Mouse (Mus musculus) heart, embryonic 16.5 days (tissue): ENCODE measurements around the gene Kcnk7. TPM values are rescaled to one million over a fixed set of nuclear protein-coding genes. Genes with fewer than 3 reads are reported as not detected.
A peak's percentile ranks its signal among the peaks of the same experiment; 100 is the strongest.

Experiments
- ATAC-seq: fragments of 200-750 bp; cut with Nextera tagmentation; replicated peaks from 2 replicates; pipeline ENCODE4 v1.8.0; 2017; ENCODE audit warnings: moderate number of reproducible peaks; ENCODE audit not compliant: insufficient read depth, low FRiP score; ENCODE audit errors: extremely low read depth
- H3K27ac ChIP-seq: fragments of 300-500 bp; sonication (generic); 2 replicates; pipeline ENCODE4 v1.5.1; 2014; ENCODE audit warnings: mild to moderate bottlenecking, low read length, control low read depth, moderate library complexity
- H3K27me3 ChIP-seq: fragments of 300-500 bp; sonication (generic); 2 replicates; pipeline ENCODE4 v1.6.1; 2014; ENCODE audit warnings: low read length, mixed read lengths; ENCODE audit not compliant: control insufficient read depth, insufficient read depth
- H3K36me3 ChIP-seq: fragments of 300-500 bp; sonication (generic); 2 replicates; pipeline ENCODE4 v1.6.1; 2014; ENCODE audit not compliant: control insufficient read depth, insufficient read depth
- H3K4me1 ChIP-seq: fragments of 300-500 bp; sonication (generic); 2 replicates; pipeline ENCODE4 v1.6.1; 2014; ENCODE audit warnings: low read length, mixed read lengths; ENCODE audit not compliant: control insufficient read depth, insufficient read depth
- H3K4me2 ChIP-seq: fragments of 300-500 bp; sonication (generic); 2 replicates; pipeline ENCODE4 v1.6.1; 2014; ENCODE audit warnings: low read depth, mild to moderate bottlenecking, control low read depth, low read length
- H3K4me3 ChIP-seq: fragments of 300-500 bp; sonication (generic); 2 replicates; pipeline ENCODE4 v1.5.1; 2014; ENCODE audit warnings: mild to moderate bottlenecking, control low read depth, low read length
- H3K9ac ChIP-seq: fragments of 300-500 bp; sonication (generic); 2 replicates; pipeline ENCODE4 v1.6.1; 2014; ENCODE audit warnings: low read length, control low read depth
- H3K9me3 ChIP-seq: fragments of 300-500 bp; sonication (generic); replicated peaks from 2 replicates; pipeline ENCODE4 v1.6.1; 2016; ENCODE audit warnings: low read length; ENCODE audit not compliant: control insufficient read depth
- WGBS: fragments of 180-500 bp; shearing (Covaris S2); extraction: QIAGEN DNeasy Blood & Tissue Kit; methylation state at CpG from one replicate; pipeline ENCODE4 v1.1.7; 2014; 5-methylcytosine and 5-hydroxymethylcytosine counted together
- polyA plus RNA-seq: library from polyadenylated mRNA; unstranded; fragments of >200 nt; fragmentation: Nextera tagmentation; extraction: Ambion mirVana; gene quantifications from 2 replicates; pipeline ENCODE4 v1.2.1, GENCODE M21; 2015

Kcnk7 gene
- polyA plus RNA-seq, result 0.18 and 0.24 TPM in 2 replicates

- no peak within 1 kb of the TSS for H3K9ac ChIP-seq
Measured at GRCm38 (mm10) chr19:5704163-5704800, at the start of gene Kcnk7. TSS of gene Kcnk7 (plus strand) at chr19:5704367.

DNA sequence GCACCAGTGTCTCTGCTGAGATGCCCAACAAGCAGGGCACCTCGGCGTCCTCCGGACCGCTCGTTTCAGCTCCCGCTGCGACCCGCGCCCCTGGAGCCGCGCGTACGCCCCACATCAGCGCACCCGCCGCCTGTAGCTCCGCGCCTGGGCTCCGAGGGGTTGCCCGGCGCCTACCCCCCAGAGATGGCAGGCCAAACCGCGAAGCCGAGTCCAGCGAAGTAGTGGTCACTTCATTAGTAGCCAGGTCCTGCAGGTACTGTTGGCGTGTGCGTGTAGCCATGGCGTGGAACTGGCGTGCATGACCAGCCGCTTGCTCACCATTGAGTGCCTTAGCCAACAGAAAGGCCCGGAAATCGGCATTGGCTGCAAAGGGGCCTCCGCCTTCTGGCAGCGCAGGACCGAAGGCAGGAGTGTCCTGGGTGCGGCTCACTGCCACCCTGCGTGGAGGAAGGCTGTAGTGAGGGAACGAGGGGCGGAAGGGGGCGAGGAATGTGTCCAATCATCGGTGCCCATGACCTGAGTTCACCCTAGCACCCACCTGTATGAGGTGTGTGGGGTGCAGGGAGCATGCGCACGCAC, 49.4 kb upstream of the Kcnk7 start:
- 34% methylated on average over 43 of the region's 43 CpGs for WGBS
- Histone ChIP-seq H3K27ac (no peak overlapping the region), H3K9ac (peak overlapping the region; percentile 38; the same call in 1 of the 2 replicates), H3K9me3 (no peaks in the 10 kb centered on the region), H3K4me2 (peak overlapping the region; percentile 74), H3K27me3 (peaks cover 9% of the 10 kb centered on the region; the same call in 1 of the 2 replicates), H3K4me1 (peaks cover 5% of the 10 kb centered on the region), H3K4me3 (peak overlapping the region; percentile 48), H3K36me3 (peaks cover 11% of the 10 kb centered on the region)
- no peak for ATAC-seq

More at GRCm38 (mm10) chr19:5704163-5704800, at the start of gene Kcnk7:
- Histone ChIP-seq H3K4me3 (no peak within 1 kb of the TSS), H3K27me3 (no peaks in the 10 kb centered on the region), H3K36me3 (peaks cover 39% of the 10 kb centered on the region), H3K9me3 (no peaks in the 10 kb centered on the region), H3K4me2 (no peak within 1 kb of the TSS), H3K27ac (peak within 1 kb of the TSS; percentile 33), H3K4me1 (peaks cover 17% of the 10 kb centered on the region)
- ATAC-seq, result peak; percentile 32; the same call in 1 of the 2 replicates
- WGBS, result 69% methylated on average over 17 of the region's 17 CpGs

DNA sequence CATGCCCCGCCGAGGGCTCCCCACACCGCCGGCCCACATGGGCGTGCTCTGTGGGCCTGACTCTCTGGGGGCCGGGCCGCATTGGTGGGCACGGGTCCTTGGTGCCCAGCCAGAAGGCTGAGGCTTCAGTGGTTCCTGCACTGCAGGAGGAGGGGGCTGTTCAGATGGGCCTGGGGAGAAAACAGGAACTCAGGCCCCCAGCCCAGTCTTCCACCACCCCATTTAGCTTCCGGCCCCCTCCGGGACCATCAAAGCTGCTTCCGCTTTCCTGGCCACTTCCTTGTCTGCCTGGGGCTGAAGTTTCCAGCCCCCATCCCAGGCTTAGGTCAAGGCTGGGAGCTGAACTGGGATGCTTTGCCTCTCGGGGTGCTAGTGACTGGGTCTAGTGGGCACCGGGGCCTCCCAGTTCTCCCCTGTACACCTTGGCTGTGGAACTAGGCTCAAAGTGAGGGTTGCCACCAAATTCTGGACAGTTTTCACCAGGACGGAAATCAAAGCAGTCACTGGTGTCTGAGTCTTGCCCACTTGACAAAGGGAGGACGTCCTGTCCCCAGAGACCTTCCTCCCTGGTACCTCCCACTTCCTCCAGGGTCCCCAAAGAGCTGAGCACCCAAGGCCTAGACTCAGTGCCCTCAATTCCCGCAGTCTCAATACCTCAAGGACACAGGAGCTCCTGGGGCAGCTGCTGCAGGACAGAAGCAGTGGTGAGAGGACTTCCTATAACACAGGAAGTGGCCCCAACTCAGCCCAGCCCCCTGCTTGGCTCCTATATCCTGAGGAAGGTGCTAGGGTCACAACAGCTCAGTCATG, 43.0 kb upstream of the Kcnk7 start:
- Histone ChIP-seq H3K4me1 (peaks cover 14% of the 10 kb centered on the region), H3K27ac (peak overlapping the region; percentile 80), H3K4me3 (peak overlapping the region; percentile 40), H3K27me3 (no peaks in the 10 kb centered on the region), H3K9ac (peak overlapping the region; percentile 53), H3K9me3 (no peaks in the 10 kb centered on the region), H3K36me3 (peaks cover 11% of the 10 kb centered on the region), H3K4me2 (peak overlapping the region; percentile 74)
- 61% methylated on average over 16 of the region's 16 CpGs for WGBS
- ATAC-seq, result no peak

GRCm38 (mm10) chr19:5662310-5662709, 41.9 kb upstream of the Kcnk7 start:
- peaks cover 20% of the 10 kb centered on the region for H3K36me3 ChIP-seq

DNA sequence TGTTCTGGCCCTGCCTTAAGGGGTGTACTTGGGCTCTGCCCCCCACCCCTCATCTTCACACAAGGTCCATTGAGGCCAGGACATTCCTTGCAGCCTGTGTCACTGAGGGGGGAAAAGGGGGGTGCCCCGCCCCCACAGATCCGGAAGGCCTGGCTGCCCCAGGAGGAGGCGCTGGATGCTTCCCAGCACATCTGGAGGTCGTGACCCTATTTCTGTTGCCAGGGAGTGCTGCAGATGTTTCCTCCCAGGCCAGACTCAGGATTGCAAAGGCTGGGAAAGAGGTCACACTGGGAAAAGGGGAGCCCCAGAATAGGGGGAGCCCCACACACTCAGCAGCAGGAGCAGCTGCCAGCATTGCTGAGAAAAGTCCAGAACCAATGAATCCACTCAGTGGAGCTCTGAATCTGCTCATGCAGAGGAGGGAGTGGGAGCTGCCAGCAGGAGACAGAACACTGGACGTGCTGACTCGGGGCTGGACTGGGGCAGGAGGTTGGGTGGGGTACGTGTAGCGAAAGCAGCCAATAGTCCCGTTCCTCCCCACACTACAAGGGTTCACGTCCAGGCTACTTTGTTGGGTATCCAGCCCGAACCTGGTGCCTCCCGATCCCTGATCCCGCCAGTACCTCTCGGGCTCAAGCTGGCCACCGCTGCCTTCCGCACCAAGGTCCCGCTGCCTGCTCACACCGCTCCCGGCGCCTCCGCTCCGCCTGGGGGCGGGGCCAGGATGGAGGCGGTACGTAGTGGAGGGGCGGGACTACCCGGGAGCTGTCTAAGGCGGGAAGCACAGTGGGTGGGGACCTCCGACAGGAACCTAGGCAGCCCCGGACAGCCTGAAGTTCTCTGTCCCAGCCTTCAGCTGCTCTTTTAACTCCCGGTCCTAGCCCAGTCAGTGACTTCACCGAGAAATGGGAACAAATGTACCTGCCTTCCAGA, 40.9 kb upstream of the Kcnk7 start, which contains the start of gene Sipa1:
TSS of gene Sipa1 (minus strand) at position 727 of the 933 bp plus-strand sequence.
- Histone ChIP-seq H3K4me2 (peak within 1 kb of the TSS; percentile 74), H3K9me3 (no peaks in the 10 kb centered on the region), H3K4me1 (peaks cover 14% of the 10 kb centered on the region), H3K9ac (peak within 1 kb of the TSS; percentile 74), H3K36me3 (peaks cover 21% of the 10 kb centered on the region), H3K27me3 (no peaks in the 10 kb centered on the region), H3K4me3 (peak within 1 kb of the TSS; percentile 61), H3K27ac (peak within 1 kb of the TSS; percentile 80)
- peak; percentile 94 for ATAC-seq
- WGBS, result 2% methylated on average over 32 of the region's 32 CpGs

More at GRCm38 (mm10) chr19:5662310-5662709, 41.9 kb upstream of the Kcnk7 start:
- peak overlapping the region; percentile 74 for H3K4me2 ChIP-seq
- H3K27me3 ChIP-seq, result no peaks in the 10 kb centered on the region
- WGBS, result 55% methylated on average over 8 of the region's 8 CpGs
- no peaks in the 10 kb centered on the region for H3K9me3 ChIP-seq
- peaks cover 14% of the 10 kb centered on the region for H3K4me1 ChIP-seq
- peak overlapping the region; percentile 80 for H3K27ac ChIP-seq
- H3K4me3 ChIP-seq, result peak overlapping the region; percentile 61
- peak overlapping the region; percentile 74 for H3K9ac ChIP-seq
- no peak for ATAC-seq

GRCm38 (mm10) chr19:5664669-5665257, 39.4 kb upstream of the Kcnk7 start:
- WGBS, result 94% methylated on average over 10 of the region's 10 CpGs
- H3K9ac ChIP-seq, result no peak overlapping the region

GRCm38 (mm10) chr19:5665465-5665864, 38.7 kb upstream of the Kcnk7 start:
- peaks cover 30% of the 10 kb centered on the region for H3K36me3 ChIP-seq

More at GRCm38 (mm10) chr19:5664669-5665257, 39.4 kb upstream of the Kcnk7 start:
- no peak overlapping the region for H3K4me3 ChIP-seq
- H3K4me2 ChIP-seq, result no peak overlapping the region
- peaks cover 14% of the 10 kb centered on the region for H3K4me1 ChIP-seq
- no peak overlapping the region for H3K27ac ChIP-seq
- ATAC-seq, result no peak
- peaks cover 24% of the 10 kb centered on the region for H3K36me3 ChIP-seq
- H3K27me3 ChIP-seq, result no peaks in the 10 kb centered on the region
- H3K9me3 ChIP-seq, result no peaks in the 10 kb centered on the region

DNA sequence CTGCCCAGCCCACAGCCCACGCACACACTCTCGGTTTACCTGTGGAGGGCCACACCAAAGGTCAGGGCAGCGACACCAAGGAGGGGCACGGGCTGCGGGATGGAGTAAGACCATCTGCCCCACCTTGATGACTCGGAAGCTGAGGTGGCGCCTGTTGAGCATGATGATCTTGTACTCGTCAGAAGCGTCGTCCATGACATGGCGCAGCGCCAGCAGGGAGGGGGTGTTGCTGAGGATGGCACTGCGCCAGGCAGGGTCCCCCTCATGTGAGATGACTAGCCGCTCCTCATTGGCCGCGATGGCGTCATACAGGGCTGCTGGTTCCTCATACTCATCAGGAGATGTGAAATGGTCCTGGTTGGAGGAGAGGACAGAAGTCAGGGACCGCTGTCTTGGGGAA, 37.8 kb upstream of the Kcnk7 start:
- Histone ChIP-seq H3K36me3 (peaks cover 37% of the 10 kb centered on the region), H3K27me3 (no peaks in the 10 kb centered on the region), H3K9me3 (no peaks in the 10 kb centered on the region), H3K9ac (no peak overlapping the region), H3K4me3 (no peak overlapping the region), H3K27ac (no peak overlapping the region), H3K4me1 (peaks cover 14% of the 10 kb centered on the region), H3K4me2 (no peak overlapping the region)
- 85% methylated on average over 18 of the region's 18 CpGs for WGBS
- no peak for ATAC-seq

More at GRCm38 (mm10) chr19:5665465-5665864, 38.7 kb upstream of the Kcnk7 start:
- Histone ChIP-seq H3K27ac (no peak overlapping the region), H3K4me3 (no peak overlapping the region), H3K4me2 (no peak overlapping the region), H3K9ac (no peak overlapping the region), H3K27me3 (no peaks in the 10 kb centered on the region), H3K9me3 (no peaks in the 10 kb centered on the region), H3K4me1 (peaks cover 14% of the 10 kb centered on the region)
- 82% methylated on average over 15 of the region's 15 CpGs for WGBS
- ATAC-seq, result no peak
